Mouse (Mus musculus) liver, adult 2 months (tissue): ENCODE results near the gene Gm266.

Experiments
- CTCF ChIP-seq: fragments of 200-500 bp; IDR thresholded peaks from 2 replicates; pipeline ENCODE4 v1.5.1; 2011; ENCODE audit warnings: low read depth, low read length, control low read depth
- POLR2A ChIP-seq: fragments of 200-500 bp; IDR thresholded peaks from 2 replicates; pipeline ENCODE4 v1.6.1; 2011; ENCODE audit warnings: low read length, control low read depth; ENCODE audit not compliant: insufficient read depth; ENCODE audit errors: extremely low read depth

- no peak for TF ChIP-seq CTCF
- no peak for TF ChIP-seq POLR2A
Observed at GRCm38 (mm10) chr12:111486455-111486854, 832 bp upstream of the Gm266 start.
